Mouse (Mus musculus) retina, adult 2 months (tissue): Measurements from ENCODE around the gene Retreg1.

Experiments used
- DNase-seq: peaks from one replicate; pipeline ENCODE4 v3.0.0-alpha.2; 2012; ENCODE audit warnings: low read depth, low spot score

Gene Retreg1

GRCm38 (mm10) chr15:25919995-25920394 lies 77.0 kb downstream of the Retreg1 start:
- no peak for DNase-seq

- DNase-seq, result no peak
Observed at GRCm38 (mm10) chr15:25920886-25921285, 77.9 kb downstream of the Retreg1 start.

GRCm38 (mm10) chr15:25922007-25922406 lies 79.0 kb downstream of the Retreg1 start:
- no peak for DNase-seq

DNA sequence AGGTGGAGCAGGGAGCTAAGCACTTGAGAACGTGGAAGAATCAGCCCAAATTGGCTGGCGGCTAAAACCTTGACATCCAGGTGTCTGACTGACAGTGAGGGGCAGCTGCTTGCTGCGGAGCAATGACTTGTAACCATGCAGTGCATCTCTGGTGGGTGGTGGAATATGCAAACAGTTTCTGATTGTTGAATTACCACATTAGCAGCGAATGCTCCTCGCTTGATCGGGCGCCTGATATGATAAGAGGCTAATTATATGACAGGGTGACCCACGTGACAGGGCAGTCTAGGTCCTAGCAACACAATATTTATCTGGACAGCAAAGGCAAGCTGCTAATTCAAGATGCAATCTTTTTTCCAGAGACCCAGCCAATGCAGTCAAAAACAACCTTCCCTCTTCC lies 80.9 kb downstream of the Retreg1 start:
- DNase-seq, result no peak

GRCm38 (mm10) chr15:25926171-25926570 lies 83.2 kb downstream of the Retreg1 start:
- DNase-seq, result no peak

DNA sequence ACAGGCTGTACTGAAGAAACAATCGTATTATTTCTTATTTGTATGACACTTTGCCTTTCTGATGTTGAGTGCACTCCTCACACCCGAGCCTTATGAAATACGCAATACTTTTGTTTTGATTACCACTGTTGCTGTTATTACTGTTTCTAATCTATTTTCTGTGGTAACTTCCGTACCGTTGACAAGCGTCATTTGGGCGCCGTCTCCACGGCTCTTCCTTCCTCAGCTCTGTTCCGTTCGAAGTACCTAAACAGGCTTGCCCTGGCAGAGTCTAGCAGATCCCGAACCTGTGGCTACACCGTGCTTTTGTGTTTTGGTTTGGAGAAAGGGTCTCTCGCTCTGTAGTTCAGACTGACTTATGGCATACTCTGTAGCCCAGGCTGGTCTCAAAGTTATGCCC lies 84.1 kb downstream of the Retreg1 start:
- no peak for DNase-seq

- no peak for DNase-seq
Observed at GRCm38 (mm10) chr15:25928001-25928400, 85.0 kb downstream of the Retreg1 start.

DNA sequence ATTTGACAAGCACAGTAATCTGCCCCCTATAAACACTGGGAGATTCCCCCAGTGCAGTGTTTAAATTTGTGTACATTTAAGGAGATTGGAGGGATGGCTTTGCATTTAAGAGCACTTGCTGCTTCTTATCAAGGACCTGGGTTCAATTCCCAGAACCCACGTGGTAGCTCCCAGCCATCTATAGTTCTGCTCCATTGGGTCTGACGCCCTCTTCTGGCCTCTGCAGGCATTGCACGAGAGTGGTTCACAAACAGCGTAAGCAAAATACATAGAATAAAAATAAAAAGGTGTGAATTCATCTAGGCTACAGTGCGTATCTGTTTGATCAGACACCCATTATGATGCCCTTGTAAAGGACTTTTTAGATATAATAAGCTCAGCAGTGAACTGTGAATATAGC lies 85.9 kb downstream of the Retreg1 start:
- DNase-seq, result no peak

GRCm38 (mm10) chr15:25929518-25929917 lies 86.5 kb downstream of the Retreg1 start:
- no peak for DNase-seq

DNA sequence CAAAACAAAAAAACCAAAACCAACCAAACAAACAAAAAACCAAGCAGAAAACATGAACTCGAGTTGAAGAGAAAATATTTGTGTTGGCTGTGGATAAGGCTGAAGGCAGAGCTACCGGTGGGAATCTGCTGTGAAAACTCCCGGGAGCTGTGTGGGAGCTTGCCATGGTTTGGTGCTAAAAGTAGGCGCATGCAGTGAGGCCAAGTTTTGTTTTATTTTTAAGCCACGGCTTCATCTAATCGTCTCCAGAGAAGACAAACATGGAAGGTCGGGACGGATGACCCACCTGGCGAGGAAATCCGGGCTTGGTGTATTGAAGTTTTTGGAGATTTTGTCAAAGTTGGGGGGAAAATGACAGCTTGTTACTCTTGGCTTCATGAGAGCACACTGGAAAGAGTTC lies 87.0 kb downstream of the Retreg1 start:
- DNase-seq, result no peak

DNA sequence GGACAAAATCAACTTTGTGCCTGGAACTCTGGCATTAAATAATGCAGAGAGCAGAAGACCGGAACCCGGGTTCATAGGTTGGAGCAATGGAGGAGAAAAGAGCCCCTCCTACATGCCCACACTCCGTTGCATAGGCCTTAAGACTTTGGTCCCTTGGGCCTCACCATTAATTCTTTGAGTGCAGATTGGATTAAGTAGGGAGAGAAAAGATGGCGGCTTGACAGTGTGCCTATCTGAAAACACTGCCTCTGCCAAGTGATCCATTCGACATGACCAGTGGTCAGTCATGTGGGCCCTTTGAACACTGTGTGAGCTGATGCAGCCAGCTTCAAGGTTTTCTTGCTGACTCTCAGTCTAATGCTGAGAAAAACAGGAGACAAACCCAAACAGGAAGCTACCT lies 87.7 kb downstream of the Retreg1 start:
- no peak for DNase-seq

DNA sequence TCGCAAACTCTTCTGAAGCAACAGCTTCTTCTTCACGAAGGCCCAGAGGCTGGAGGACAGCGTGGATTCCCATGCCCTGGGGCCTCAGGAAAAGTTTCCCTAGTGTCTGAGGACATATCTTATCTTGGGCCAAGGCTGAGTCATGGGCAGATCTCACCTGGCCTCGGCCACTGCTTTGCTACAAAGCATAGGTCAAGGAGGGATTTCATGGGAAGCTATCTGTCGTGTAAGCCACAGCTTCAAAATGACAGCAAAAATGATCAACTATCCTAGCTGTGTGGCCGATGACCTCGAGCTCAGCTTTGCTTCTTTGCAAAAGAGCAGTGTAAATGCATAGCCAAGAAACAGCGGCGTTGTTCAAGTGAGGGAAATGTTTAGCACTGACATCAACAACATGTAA lies 89.5 kb downstream of the Retreg1 start:
- DNase-seq, result no peak

DNA sequence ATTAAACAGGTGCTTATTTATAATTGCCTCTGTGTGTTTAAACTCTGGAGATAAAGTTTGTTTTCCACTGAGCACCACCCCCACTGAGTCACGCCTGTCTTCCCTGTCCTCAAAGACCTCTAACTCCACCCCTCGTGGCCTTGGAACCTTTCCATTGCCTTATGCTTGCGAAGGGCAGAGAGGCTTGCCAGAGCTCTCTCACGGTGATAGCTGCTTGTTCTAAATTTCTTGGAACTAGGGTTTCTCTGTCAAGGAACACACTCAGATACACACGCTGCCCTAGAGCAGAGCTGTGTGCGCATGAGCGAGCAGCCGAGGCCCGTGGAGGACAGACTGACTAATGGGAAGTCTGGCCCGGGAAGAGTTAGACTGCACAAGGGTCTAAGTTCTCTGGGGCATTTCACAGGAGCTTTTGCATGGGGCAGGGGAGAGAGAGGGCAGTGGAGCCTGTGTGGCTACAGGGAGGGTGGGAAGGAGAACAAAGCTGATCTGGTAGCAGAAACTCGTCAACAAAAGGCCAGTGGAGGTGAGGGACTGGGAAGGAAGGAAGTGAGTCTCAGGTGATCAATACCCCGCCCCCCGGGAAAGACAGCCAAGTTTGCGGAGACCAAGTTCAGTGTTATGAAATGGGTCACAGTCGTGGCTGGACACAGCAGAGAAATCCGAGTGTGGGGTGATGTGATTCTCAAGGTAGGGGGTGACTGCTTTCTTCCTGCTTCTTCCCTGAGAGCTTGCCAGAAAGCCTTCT lies 90.1 kb downstream of the Retreg1 start:
- DNase-seq, result no peak

DNA sequence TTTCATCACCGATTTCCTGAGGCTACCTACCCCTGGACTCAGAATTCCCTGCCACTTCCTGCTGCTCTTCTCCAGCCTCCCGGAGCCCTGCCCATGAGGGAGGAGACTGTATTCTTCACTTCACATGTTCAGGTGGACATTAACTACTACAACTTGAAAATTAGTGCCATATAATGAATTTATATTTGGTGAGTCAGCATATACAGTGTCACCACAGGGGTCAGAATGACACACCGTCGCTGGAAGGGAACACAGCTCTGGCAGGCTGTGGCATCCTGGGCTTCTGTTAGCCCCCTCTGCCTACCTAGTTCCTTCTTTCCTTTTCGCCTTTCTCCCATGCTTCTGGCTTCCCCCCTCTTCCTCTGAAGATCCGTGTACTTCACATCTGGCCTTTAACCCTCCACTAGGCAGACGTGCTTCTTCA lies 90.7 kb downstream of the Retreg1 start:
- no peak for DNase-seq

DNA sequence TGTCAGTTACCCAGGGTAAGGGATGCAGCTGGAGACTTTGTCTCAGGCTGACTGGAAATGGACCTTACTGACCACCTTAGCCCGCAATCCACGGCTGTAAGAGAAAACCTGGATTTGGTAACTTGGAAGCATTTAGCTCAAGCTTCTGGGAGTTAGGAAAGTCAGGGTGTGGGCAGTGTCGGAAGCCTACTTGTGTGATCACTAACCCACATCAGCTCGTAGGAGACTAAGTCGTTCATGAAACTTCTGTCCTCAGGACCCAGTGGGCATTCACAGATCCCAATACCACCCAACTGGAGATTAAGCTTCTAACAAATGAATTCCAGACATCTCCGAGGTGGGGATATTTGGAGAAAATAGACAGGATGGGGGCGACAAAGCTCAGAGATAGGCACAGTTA lies 91.4 kb downstream of the Retreg1 start:
- no peak for DNase-seq

GRCm38 (mm10) chr15:25938496-25938895 lies 95.5 kb downstream of the Retreg1 start:
- no peak for DNase-seq

DNA sequence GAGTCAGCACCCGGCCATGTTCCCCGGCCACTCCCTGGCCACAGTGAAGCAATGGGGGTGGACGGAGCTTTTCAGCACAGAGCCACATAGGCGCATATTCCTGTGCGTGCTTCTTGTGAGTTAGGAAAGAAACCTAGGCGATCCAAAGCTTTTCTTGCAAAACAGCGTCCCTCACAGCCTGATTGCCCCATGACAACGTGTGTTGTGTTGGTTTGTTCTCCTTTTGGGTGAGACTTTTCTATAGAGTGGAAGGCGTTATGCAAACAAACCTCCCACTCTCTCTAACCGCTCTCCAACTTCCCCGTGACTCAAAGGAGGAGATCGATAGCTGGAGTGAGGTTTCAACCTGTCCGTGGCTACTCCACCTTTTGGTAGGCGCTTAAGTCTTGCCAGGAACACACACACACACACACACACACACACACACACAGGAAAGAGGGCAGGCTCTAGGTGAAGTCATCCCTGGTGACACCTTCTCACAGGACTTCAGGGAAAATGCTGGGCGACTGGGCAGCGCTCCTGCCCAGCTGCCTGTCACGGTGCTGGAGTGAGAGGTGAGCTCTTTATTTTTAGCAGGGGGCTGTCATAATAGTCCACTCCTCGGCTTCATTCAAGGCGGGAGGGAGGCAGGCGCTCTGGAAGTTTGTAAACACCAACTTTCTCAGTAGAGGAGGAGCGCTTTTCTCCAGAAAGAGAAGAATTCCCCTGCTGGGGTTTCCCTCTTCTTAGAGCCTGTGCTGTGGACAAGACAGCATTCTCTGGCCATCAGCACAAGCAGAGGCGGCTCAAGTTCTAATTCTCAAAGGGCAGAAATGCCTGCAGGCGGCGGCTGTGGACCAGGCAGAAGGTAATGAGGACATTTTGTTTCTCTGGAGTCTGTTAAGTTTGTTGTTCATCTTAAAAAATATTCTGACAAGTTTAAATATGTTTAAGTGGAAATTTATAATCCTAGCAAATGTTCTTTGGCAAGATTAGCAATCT lies 97.7 kb downstream of the Retreg1 start:
- no peak for DNase-seq

DNA sequence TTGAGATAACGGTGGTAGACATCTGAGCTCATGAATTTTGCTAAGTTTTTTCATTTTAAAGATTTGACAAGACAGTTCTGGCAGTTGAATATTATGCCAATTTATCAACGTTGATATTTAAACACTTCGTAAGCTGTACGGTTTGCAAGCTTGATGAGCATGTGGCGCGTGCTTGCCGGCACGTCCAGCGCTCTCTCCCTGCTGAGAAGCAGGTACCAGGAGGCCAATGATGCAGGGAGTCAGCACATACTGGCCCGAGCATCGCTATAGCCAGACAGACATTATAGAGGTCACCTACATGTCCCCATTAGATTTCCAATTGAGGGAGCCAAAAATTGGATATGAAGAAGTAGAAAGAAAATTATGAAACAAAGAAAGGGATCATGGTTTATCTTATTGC lies 98.5 kb downstream of the Retreg1 start:
- DNase-seq, result no peak

DNA sequence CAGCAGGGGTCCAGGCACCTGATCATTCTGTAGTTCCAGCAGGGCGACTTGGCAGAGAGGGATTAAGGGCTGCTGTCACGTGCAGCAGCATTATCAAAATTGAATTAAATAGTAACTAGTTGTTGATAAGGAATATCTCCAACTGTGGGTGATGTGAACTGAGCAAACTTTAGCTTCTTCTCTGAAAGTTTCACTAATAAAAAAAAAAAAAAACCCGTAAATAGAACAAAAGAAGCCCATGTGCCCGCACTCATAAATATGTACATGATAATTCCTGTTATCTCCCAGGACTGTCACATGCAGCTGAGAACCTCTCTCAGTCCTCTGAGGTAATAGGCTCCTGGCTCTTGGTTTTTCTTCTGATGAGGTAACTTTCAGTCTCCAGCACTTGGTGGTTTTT lies 99.4 kb downstream of the Retreg1 start:
- DNase-seq, result no peak

DNA sequence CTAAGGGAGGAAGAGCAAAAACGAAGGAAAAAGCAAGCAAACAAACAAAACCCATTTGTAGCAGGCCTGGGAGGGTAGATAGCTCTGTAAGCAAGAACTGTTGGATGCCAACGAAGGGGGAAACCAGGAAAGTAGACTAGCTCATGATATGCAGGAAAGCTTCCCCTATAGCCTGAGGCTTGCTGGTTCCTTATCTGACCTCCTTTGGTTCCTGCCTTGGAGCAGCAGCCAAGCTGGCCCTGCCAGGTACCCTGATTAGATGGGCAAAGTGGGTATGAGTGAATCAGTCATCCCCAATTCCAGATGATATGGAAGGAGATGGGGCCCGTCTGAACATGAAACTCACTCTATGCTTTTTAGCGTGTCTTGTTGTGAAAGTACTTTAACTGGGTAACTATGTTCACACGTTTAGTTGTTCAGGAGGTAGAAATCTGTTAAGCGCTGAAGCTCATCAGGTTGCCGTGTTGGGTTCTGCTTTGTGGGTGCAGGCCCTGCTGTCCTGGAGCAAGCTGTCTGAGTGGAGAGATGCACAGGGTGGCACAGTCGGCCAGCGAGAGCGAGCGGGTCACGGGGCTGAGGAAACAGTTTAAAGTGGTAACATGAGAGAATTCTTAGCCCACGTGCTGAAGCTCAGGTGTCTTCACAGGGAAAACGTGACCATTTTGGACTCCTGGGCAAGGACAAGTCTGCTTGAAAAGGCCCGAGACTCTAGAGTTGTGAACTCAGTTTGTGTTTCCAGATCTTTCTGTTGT lies 100.6 kb downstream of the Retreg1 start:
- DNase-seq, result no peak

DNA sequence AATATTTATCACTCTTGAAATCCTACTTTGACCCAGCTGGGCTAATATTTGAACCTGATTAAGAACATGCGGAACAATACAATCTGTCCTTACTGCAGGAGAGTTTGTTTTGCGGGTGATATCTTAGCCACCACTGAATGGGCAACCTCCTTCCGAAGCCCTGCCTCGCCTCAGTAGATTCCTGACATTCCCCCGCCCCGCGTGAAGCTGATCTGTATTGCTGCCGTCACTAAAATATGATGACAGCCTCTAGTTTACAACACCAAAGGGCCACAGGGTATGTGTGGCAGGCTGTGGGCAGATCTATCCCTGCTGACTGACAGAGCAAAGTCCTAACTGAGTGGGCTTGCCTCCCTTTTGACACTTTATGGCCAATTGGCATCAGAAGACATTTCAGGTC lies 102.2 kb downstream of the Retreg1 start:
- DNase-seq, result no peak

- DNase-seq, result no peak
Observed at GRCm38 (mm10) chr15:25946482-25946881, 103.5 kb downstream of the Retreg1 start.
